14 mouse cellular contexts compared by ENCODE assay signal in genomic region chr2:70415521-70415920, GRCm38 (mm10). TPM values are rescaled to one million over a fixed set of nuclear protein-coding genes. Genes with fewer than 3 reads are reported as not detected.
"Had no signal": no experiment of that assay in that cellular context is flagged by ENCODE, and none has a peak within 500 bp of the region (broad histone marks: within the 10 kb centered on the region; RNA-seq: fewer than 3 reads in every experiment).

No protein-coding gene starts in this region.

- DNase-seq: liver, postnatal 0 days; lung, adult 2 months; lung, postnatal 4 days; midbrain, embryonic 14.5 days; retina, postnatal 1 day; right cerebral cortex, adult 18-20 months; right cerebral cortex, postnatal 25 days; right cerebral cortex, postnatal 4 days; spleen, adult 18-20 months; thymus, adult 18-20 months; thymus, postnatal 14 days; thymus, postnatal 36 days had no signal

RNA-seq across cellular contexts. Expression of gene Sp5, which starts 59.2 kb away (rescaled TPM):
- total RNA-seq: megakaryocyte, adult 5-6 weeks; megakaryocyte-erythroid progenitor cell, adult 5-6 weeks had no signal
